Mouse (Mus musculus) MEL (cell line): ENCODE results near the gene Gm7168. TPM values are rescaled to one million over a fixed set of nuclear protein-coding genes. Genes with fewer than 3 reads are reported as not detected.
"Not testable (repeated sequence)": the region's sequence is repeated elsewhere in the genome, so short reads cannot be mapped to it uniquely, and the experiment has no call there.

Source experiments
- DNase-seq: peaks from one replicate; pipeline ENCODE4 v3.0.0; 2011; ENCODE audit warnings: low read depth, low spot score
- H3K27ac ChIP-seq: 2 replicates; pipeline ENCODE4 v1.5.1; 2012; ENCODE audit warnings: low read depth, mild to moderate bottlenecking, control low read depth, low read length, moderate library complexity; ENCODE audit not compliant: control insufficient read depth
- H3K27me3 ChIP-seq, 2 experiments: fragments of 150-350 bp in 1 of 2; sonication (generic) in 1 of 2; 2 replicates each; pipeline ENCODE4 v1.6.1; 2012; ENCODE audit warnings: low read length in 2 of 2, mild to moderate bottlenecking in 2 of 2, improper control_type of control experiment in 1 of 2, moderate library complexity in 1 of 2; ENCODE audit not compliant: insufficient read depth in 2 of 2, control insufficient read depth in 1 of 2
- H3K36me3 ChIP-seq, 2 experiments: 2 replicates each; pipeline ENCODE4 v1.6.1; 2012 to 2014; ENCODE audit warnings: low read length in 2 of 2, improper control_type of control experiment in 1 of 2, inconsistent platforms in 1 of 2, mild to moderate bottlenecking in 1 of 2; ENCODE audit not compliant: insufficient read depth in 2 of 2, control insufficient read depth in 1 of 2
- H3K4me1 ChIP-seq, 2 experiments: fragments of 150-350 bp in 1 of 2; sonication (generic) in 1 of 2; 2 replicates each; pipeline ENCODE4 v1.6.1; 2012; ENCODE audit warnings: low read length in 2 of 2, improper control_type of control experiment in 1 of 2, mild to moderate bottlenecking in 1 of 2; ENCODE audit not compliant: insufficient read depth in 2 of 2, control insufficient read depth in 1 of 2
- H3K4me3 ChIP-seq, 2 experiments: fragments of 150-350 bp in 1 of 2; sonication (generic) in 1 of 2; 2 replicates each; pipeline ENCODE4 v1.5.1; 2012; ENCODE audit warnings: low read depth in 2 of 2, low read length in 2 of 2, mild to moderate bottlenecking in 2 of 2, moderate library complexity in 2 of 2, control low read depth in 1 of 2, improper control_type of control experiment in 1 of 2; ENCODE audit not compliant: control insufficient read depth in 1 of 2, insufficient read depth in 1 of 2
- H3K79me2 ChIP-seq: 2 replicates; pipeline ENCODE4 v1.6.1; 2012; ENCODE audit warnings: mild to moderate bottlenecking, low read length, moderate library complexity; ENCODE audit not compliant: control insufficient read depth, poor library complexity, insufficient read depth
- H3K9ac ChIP-seq: 2 replicates; pipeline ENCODE4 v1.6.1; 2012; ENCODE audit warnings: low read depth, mild to moderate bottlenecking, control low read depth, low read length, moderate library complexity; ENCODE audit not compliant: control insufficient read depth, poor library complexity, severe bottlenecking
- H3K9me3 ChIP-seq: fragments of 150-350 bp; sonication (generic); replicated peaks from 2 replicates; pipeline ENCODE4 v1.6.1; 2012; ENCODE audit warnings: mild to moderate bottlenecking, low read length, improper control_type of control experiment, moderate library complexity; ENCODE audit not compliant: insufficient read depth
- CHD1 ChIP-seq: IDR thresholded peaks from 2 replicates; pipeline ENCODE4 v1.6.1; 2012; ENCODE audit warnings: low read depth, mild to moderate bottlenecking, inconsistent platforms, low read length, improper control_type of control experiment
- CHD2 ChIP-seq: IDR thresholded peaks from 2 replicates; pipeline ENCODE4 v1.6.1; 2011; ENCODE audit warnings: low read length, improper control_type of control experiment
- CTCF ChIP-seq, 3 experiments: IDR thresholded peaks in 2 of 3; conservative IDR thresholded peaks in 1 of 3; 2 replicates each; pipeline ENCODE4 v1.5.1; 2011 to 2012; ENCODE audit warnings: low read length in 3 of 3, low read depth in 2 of 3, mild to moderate bottlenecking in 2 of 3, improper control_type of control experiment in 1 of 3, inconsistent platforms in 1 of 3, mixed read lengths in 1 of 3, moderate library complexity in 1 of 3; ENCODE audit not compliant: control insufficient read depth in 1 of 3, insufficient read depth in 1 of 3, poor library complexity in 1 of 3, severe bottlenecking in 1 of 3
- E2F4 ChIP-seq: IDR thresholded peaks from 2 replicates; pipeline ENCODE4 v1.6.1; 2011; ENCODE audit warnings: low read depth, low read length, improper control_type of control experiment, borderline replicate concordance
- ELF1 ChIP-seq: IDR thresholded peaks from 2 replicates; pipeline ENCODE4 v1.6.1; 2014; ENCODE audit warnings: low read depth, mild to moderate bottlenecking, inconsistent platforms, low read length, improper control_type of control experiment, moderate library complexity
- ETS1 ChIP-seq: IDR thresholded peaks from 2 replicates; pipeline ENCODE4 v1.6.1; 2012; ENCODE audit warnings: low read depth, mild to moderate bottlenecking, inconsistent platforms, low read length, improper control_type of control experiment, moderate library complexity
- GABPA ChIP-seq: IDR thresholded peaks from 2 replicates; pipeline ENCODE4 v1.6.1; 2012; ENCODE audit warnings: low read depth, mild to moderate bottlenecking, inconsistent platforms, low read length, improper control_type of control experiment, moderate library complexity
- GATA1 ChIP-seq: IDR thresholded peaks from 2 replicates; pipeline ENCODE4 v1.6.1; 2011; ENCODE audit warnings: low read depth, low read length, improper control_type of control experiment
- HCFC1 ChIP-seq: IDR thresholded peaks from 2 replicates; pipeline ENCODE4 v1.6.1; 2012; ENCODE audit warnings: low read depth, mild to moderate bottlenecking, inconsistent platforms, low read length, improper control_type of control experiment, moderate library complexity
- JUND ChIP-seq: IDR thresholded peaks from 2 replicates; pipeline ENCODE4 v1.6.1; 2011; ENCODE audit warnings: low read depth, mild to moderate bottlenecking, improper control_type of control experiment, low read length
- KAT2A ChIP-seq: conservative IDR thresholded peaks from 2 replicates; pipeline ENCODE4 v1.6.1; 2012; ENCODE audit warnings: low read depth, low read length, improper control_type of control experiment, inconsistent platforms
- MAFK ChIP-seq: IDR thresholded peaks from 2 replicates; pipeline ENCODE4 v1.6.1; 2011; ENCODE audit warnings: low read depth, mild to moderate bottlenecking, low read length, improper control_type of control experiment, borderline replicate concordance
- MAX ChIP-seq: IDR thresholded peaks from 2 replicates; pipeline ENCODE4 v1.6.1; 2011; ENCODE audit warnings: low read length, improper control_type of control experiment
- MEF2A ChIP-seq: IDR thresholded peaks from 2 replicates; pipeline ENCODE4 v1.6.1; 2014; ENCODE audit warnings: low read depth, mild to moderate bottlenecking, inconsistent platforms, low read length, improper control_type of control experiment; ENCODE audit not compliant: poor library complexity, insufficient replicate concordance, severe bottlenecking; ENCODE audit errors: extremely low read depth
- POLR2A ChIP-seq, 2 experiments: IDR thresholded peaks; 2 replicates each; pipeline ENCODE4 v1.6.1; 2011 to 2012; ENCODE audit warnings: low read length in 2 of 2, mild to moderate bottlenecking in 2 of 2, control low read depth in 1 of 2, improper control_type of control experiment in 1 of 2, low read depth in 1 of 2, moderate library complexity in 1 of 2; ENCODE audit not compliant: control insufficient read depth in 1 of 2, insufficient read depth in 1 of 2, poor library complexity in 1 of 2
- POLR2AphosphoS2 ChIP-seq: IDR thresholded peaks from 2 replicates; pipeline ENCODE4 v1.6.1; 2011; ENCODE audit warnings: low read length, improper control_type of control experiment
- RCOR1 ChIP-seq: IDR thresholded peaks from 2 replicates; pipeline ENCODE4 v1.6.1; 2012; ENCODE audit warnings: low read depth, mild to moderate bottlenecking, inconsistent platforms, low read length, improper control_type of control experiment
- SIN3A ChIP-seq: IDR thresholded peaks from 2 replicates; pipeline ENCODE4 v1.6.1; 2012; ENCODE audit warnings: low read length, improper control_type of control experiment, inconsistent platforms
- SMC3 ChIP-seq: IDR thresholded peaks from 2 replicates; pipeline ENCODE4 v1.6.1; 2011; ENCODE audit warnings: low read depth, low read length, improper control_type of control experiment
- TAL1 ChIP-seq: IDR thresholded peaks from 2 replicates; pipeline ENCODE4 v1.6.1; 2012; ENCODE audit warnings: mild to moderate bottlenecking, inconsistent platforms, low read length, moderate library complexity, mixed read lengths
- TBP ChIP-seq: IDR thresholded peaks from 2 replicates; pipeline ENCODE4 v1.8.0; 2011; ENCODE audit warnings: low read depth, low read length, improper control_type of control experiment
- TCF12 ChIP-seq: IDR thresholded peaks from 2 replicates; pipeline ENCODE4 v1.6.1; 2014; ENCODE audit warnings: low read depth, mild to moderate bottlenecking, inconsistent platforms, low read length, improper control_type of control experiment, moderate library complexity
- UBTF ChIP-seq: IDR thresholded peaks from 2 replicates; pipeline ENCODE4 v1.6.1; 2012; ENCODE audit warnings: low read depth, mild to moderate bottlenecking, inconsistent platforms, low read length, improper control_type of control experiment, moderate library complexity, borderline replicate concordance; ENCODE audit not compliant: insufficient read depth
- USF1 ChIP-seq: IDR thresholded peaks from 2 replicates; pipeline ENCODE4 v1.6.1; 2014; ENCODE audit warnings: low read depth, mild to moderate bottlenecking, inconsistent platforms, low read length, improper control_type of control experiment, moderate library complexity
- USF2 ChIP-seq, 2 experiments: IDR thresholded peaks; 2 replicates each; pipeline ENCODE4 v1.6.1; 2011 to 2012; ENCODE audit warnings: improper control_type of control experiment in 2 of 2, low read length in 2 of 2, borderline replicate concordance in 1 of 2, inconsistent platforms in 1 of 2, low read depth in 1 of 2, mild to moderate bottlenecking in 1 of 2; ENCODE audit not compliant: insufficient read depth in 1 of 2
- ZKSCAN1 ChIP-seq: IDR thresholded peaks from 2 replicates; pipeline ENCODE4 v1.6.1; 2012; ENCODE audit warnings: low read depth, mild to moderate bottlenecking, inconsistent platforms, low read length, improper control_type of control experiment, moderate library complexity
- polyA plus RNA-seq, 2 experiments: library from polyadenylated mRNA; stranded (reverse) in 1 of 2; unstranded in 1 of 2; fragments of >175 nt in 1 of 2; fragments of >200 nt in 1 of 2; gene quantifications; 2 replicates each; pipeline versions ENCODE4 v1.2.1 to v1.2.4; 2012; ENCODE audit warnings: low replicate concordance in 2 of 2, low read depth in 1 of 2; ENCODE audit not compliant: insufficient read length in 2 of 2, insufficient read depth in 1 of 2, missing spikeins in 1 of 2
- total RNA-seq: library from RNA; depleted of rRNA; stranded (reverse); fragments of 300-350 nt; gene quantifications from 2 replicates; pipeline ENCODE4 v1.2.3, GENCODE M21; 2012

The Gm7168 gene
- total and polyA plus RNA-seq, 3 experiments = not detected

DNA sequence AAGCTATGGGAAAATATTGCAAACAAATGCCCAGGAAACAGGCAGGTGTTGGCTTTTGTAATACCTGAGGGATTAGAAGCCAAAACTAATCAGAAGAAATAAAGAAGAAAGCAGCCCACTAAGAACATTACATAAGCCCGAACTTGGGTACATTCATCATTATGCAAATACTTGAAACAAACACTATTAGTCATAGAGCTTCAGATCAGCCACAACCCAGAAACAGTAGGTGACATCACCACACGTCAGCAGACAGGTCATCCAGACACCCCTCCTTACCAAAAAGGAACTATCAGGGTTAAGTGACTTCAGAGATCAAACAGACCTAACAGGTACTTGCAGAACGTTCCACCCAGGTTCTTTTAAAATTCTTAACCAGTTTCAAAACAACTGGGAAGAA is 22.2 kb upstream of the Gm7168 start:
- Histone ChIP-seq H3K27me3 (no peaks in the 10 kb centered on the region), H3K79me2 (no peaks in the 10 kb centered on the region), H3K4me1 (no peaks in the 10 kb centered on the region), H3K9me3 (no peaks in the 10 kb centered on the region), H3K27ac (no peak overlapping the region), H3K9ac (no peak overlapping the region), H3K4me3 (no peak overlapping the region), H3K36me3 (no peaks in the 10 kb centered on the region)
- TF ChIP-seq MAX (no peak), POLR2A (IDR thresholded peaks at IDR 0.05; ENCODE audit: control insufficient read depth in 1 of 2, insufficient read depth in 1 of 2, low read depth in 1 of 2, low read length in 2 of 2, poor library complexity in 1 of 2) (no peak), TAL1 (no peak), GATA1 (no peak), SMC3 (no peak), USF2 (IDR thresholded peaks at IDR 0.05; ENCODE audit: borderline replicate concordance in 1 of 2, insufficient read depth in 1 of 2, low read depth in 1 of 2, low read length in 2 of 2) (no peak), JUND (no peak), POLR2AphosphoS2 (no peak), GABPA (no peak), ELF1 (no peak), CHD2 (no peak), E2F4 (no peak), RCOR1 (no peak), CHD1 (no peak), ETS1 (no peak), USF1 (no peak)
- DNase-seq = no peak

GRCm38 (mm10) chr17:13930421-13930820 is 17.8 kb upstream of the Gm7168 start:
- TF ChIP-seq TBP (no peak), CHD2 (no peak), CHD1 (no peak), TCF12 (no peak), POLR2A (IDR thresholded peaks at IDR 0.05; ENCODE audit: control insufficient read depth in 1 of 2, insufficient read depth in 1 of 2, low read depth in 1 of 2, low read length in 2 of 2, poor library complexity in 1 of 2) (no peak), ZKSCAN1 (no peak), SIN3A (no peak), POLR2AphosphoS2 (no peak), MEF2A (no peak), HCFC1 (no peak), MAX (no peak), CTCF (IDR thresholded peaks at IDR 0.05 in 2 of 3, conservative IDR thresholded peaks at IDR 0.05 in 1 of 3; ENCODE audit: control insufficient read depth in 1 of 3, insufficient read depth in 1 of 3, low read depth in 2 of 3, low read length in 3 of 3, poor library complexity in 1 of 3, severe bottlenecking in 1 of 3) (no peak), KAT2A (no peak), UBTF (no peak), MAFK (no peak), JUND (no peak)
- H3K36me3 ChIP-seq = no peaks in the 10 kb centered on the region
- H3K4me3 ChIP-seq = no peak overlapping the region
- H3K9ac ChIP-seq = no peak overlapping the region
- H3K27me3 ChIP-seq = no peaks in the 10 kb centered on the region
- H3K27ac ChIP-seq = no peak overlapping the region
- DNase-seq = no peak
- H3K4me1 ChIP-seq = no peaks in the 10 kb centered on the region
- no peaks in the 10 kb centered on the region for H3K79me2 ChIP-seq
- no peaks in the 10 kb centered on the region for H3K9me3 ChIP-seq

GRCm38 (mm10) chr17:13935364-13935763 is 12.8 kb upstream of the Gm7168 start:
- not testable (repeated sequence) for H3K36me3 ChIP-seq

More at GRCm38 (mm10) chr17:13935364-13935763, 12.8 kb upstream of the Gm7168 start:
- not testable (repeated sequence) for H3K9ac ChIP-seq, H3K9me3 ChIP-seq, H3K4me3 ChIP-seq, H3K27me3 ChIP-seq, H3K4me1 ChIP-seq, H3K27ac ChIP-seq, H3K79me2 ChIP-seq, DNase-seq
